Mouse (Mus musculus) forebrain, embryonic 14.5 days (tissue): ENCODE measurements around the gene Ssr4. TPM values are rescaled to one million over a fixed set of nuclear protein-coding genes. Genes with fewer than 3 reads are reported as not detected.

ENCODE experiments used
- ATAC-seq: fragments of 200-750 bp; cut with Nextera tagmentation; 2 replicates; pipeline ENCODE4 v1.8.0; 2017; ENCODE audit warnings: mild to moderate bottlenecking, moderate library complexity
- DNase-seq: peaks from one replicate; pipeline ENCODE4 v3.0.0-alpha.2; 2015; ENCODE audit warnings: low spot score
- H3K27ac ChIP-seq: fragments of 300-500 bp; sonication (generic); 2 replicates; pipeline ENCODE4 v1.5.1; 2014; ENCODE audit warnings: low read depth, mild to moderate bottlenecking, control low read depth, low read length, moderate library complexity
- H3K27me3 ChIP-seq: fragments of 300-500 bp; sonication (generic); replicated peaks from 2 replicates; pipeline ENCODE4 v1.6.1; 2014; ENCODE audit warnings: low read length, control low read depth, mixed read lengths; ENCODE audit not compliant: control insufficient read depth, insufficient read depth
- H3K36me3 ChIP-seq: fragments of 300-500 bp; sonication (generic); 2 replicates; pipeline ENCODE4 v1.6.1; 2014; ENCODE audit warnings: low read length, control low read depth; ENCODE audit not compliant: control insufficient read depth, insufficient read depth
- H3K4me1 ChIP-seq: fragments of 300-500 bp; sonication (generic); 2 replicates; pipeline ENCODE4 v1.6.1; 2014; ENCODE audit warnings: antibody characterized with exemption, low read length, control low read depth; ENCODE audit not compliant: control insufficient read depth, insufficient read depth
- H3K4me2 ChIP-seq: fragments of 300-500 bp; sonication (generic); 2 replicates; pipeline ENCODE4 v1.6.1; 2014; ENCODE audit warnings: mild to moderate bottlenecking, control low read depth, low read length
- H3K4me3 ChIP-seq: fragments of 300-500 bp; sonication (generic); 2 replicates; pipeline ENCODE4 v1.5.1; 2014; ENCODE audit warnings: low read depth, low read length, control low read depth
- H3K9ac ChIP-seq: fragments of 300-500 bp; sonication (generic); 2 replicates; pipeline ENCODE4 v1.6.1; 2014; ENCODE audit warnings: mild to moderate bottlenecking, low read length, control low read depth, moderate library complexity
- H3K9me3 ChIP-seq: fragments of 300-500 bp; sonication (generic); replicated peaks from 2 replicates; pipeline ENCODE4 v1.6.1; 2016; ENCODE audit warnings: low read length, control low read depth, mixed read lengths; ENCODE audit not compliant: control insufficient read depth
- WGBS: fragments of 180-500 bp; shearing (Covaris S2); extraction: QIAGEN DNeasy Blood & Tissue Kit; methylation state at CpG from one replicate; pipeline ENCODE4 v1.1.7; 2014; 5-methylcytosine and 5-hydroxymethylcytosine counted together
- polyA plus RNA-seq: library from polyadenylated mRNA; unstranded; fragments of >200 nt; fragmentation: Nextera tagmentation; extraction: Ambion mirVana; gene quantifications from 2 replicates; pipeline ENCODE4 v1.2.1, GENCODE M21; 2014

Gene Ssr4
- polyA plus RNA-seq, 1 experiment from 2014 or later: 189 TPM

DNA sequence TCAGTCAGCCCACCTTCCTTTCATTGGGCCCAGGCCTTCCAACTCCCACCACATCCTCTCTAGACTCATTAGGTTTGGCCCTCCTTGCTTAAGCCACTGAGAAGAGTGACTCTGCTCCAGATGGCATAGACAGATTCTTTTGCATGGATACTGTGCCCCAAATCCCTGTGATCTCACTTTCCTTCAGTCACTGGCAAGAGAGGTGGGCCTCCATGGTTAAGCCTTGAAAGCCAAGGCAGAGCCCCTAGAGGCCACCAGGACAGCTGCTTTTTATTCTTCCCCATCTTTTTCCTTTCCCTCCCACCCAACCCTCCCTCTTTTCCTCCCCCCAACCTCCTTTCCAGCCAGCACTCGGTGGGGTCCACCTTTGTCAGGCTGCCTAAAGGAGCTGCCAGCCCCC lies 6.7 kb downstream of the Ssr4 start:
- DNase-seq (no peak), ATAC-seq (peak; percentile 22; the same call in 1 of the 2 replicates)
- 9% methylated on average over 1 of the region's 1 CpGs for WGBS
- no peaks in the 10 kb centered on the region for H3K27me3 ChIP-seq
- H3K4me2 ChIP-seq: no peak overlapping the region
- H3K9ac ChIP-seq: no peak overlapping the region
- H3K4me3 ChIP-seq: no peak overlapping the region
- H3K36me3 ChIP-seq: peaks cover 30% of the 10 kb centered on the region
- no peaks in the 10 kb centered on the region for H3K9me3 ChIP-seq
- H3K4me1 ChIP-seq: no peaks in the 10 kb centered on the region
- H3K27ac ChIP-seq: no peak overlapping the region

DNA sequence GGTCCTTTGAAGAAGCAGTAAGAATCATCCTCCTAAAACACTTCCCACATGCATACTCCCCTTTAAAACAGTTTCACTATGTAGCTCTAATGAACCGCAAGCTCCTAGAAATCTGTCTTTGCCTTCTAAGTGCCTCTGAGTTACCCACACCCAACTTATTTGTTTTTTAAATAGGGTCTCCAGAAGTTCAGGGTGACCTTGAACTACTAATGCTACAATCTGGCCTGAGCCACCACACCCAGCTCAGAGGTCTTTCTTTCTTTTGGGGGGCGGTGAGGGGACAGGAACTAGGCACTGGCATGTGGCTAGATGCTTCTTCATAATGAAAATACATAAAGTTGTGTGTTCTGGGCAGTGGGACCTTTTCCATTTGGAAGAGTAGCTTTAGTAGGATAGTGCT lies 10.7 kb downstream of the Ssr4 start:
- Histone ChIP-seq H3K4me1 (no peaks in the 10 kb centered on the region), H3K4me2 (no peak overlapping the region), H3K9me3 (no peaks in the 10 kb centered on the region), H3K4me3 (no peak overlapping the region), H3K27ac (no peak overlapping the region), H3K36me3 (peaks cover 16% of the 10 kb centered on the region), H3K9ac (no peak overlapping the region), H3K27me3 (no peaks in the 10 kb centered on the region)
- DNase-seq: no peak
- ATAC-seq: no peak
- WGBS: 83% methylated on average over 2 of the region's 2 CpGs

DNA sequence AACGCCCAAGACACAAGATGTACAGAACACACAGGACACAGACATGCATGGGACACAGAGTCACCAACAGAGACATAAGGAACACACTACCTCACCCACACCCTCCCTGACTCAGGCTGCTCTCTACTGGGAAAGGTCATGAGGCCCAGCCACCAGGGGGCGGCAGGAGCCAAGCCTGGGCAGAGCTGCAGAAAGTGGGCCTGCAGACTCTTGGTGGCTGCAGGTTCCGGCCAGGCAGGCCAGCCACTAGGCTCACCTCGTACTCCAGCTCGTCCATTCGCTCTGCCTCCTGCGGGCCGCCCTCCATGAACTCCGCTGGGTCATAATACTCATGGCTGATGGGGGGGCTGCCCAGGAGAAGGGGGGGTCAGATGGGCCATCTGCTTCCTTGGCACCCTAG lies 11.7 kb downstream of the Ssr4 start:
- DNase-seq: peak; percentile 50
- Histone ChIP-seq H3K4me1 (no peaks in the 10 kb centered on the region), H3K4me2 (no peak overlapping the region), H3K9ac (no peak overlapping the region), H3K27me3 (no peaks in the 10 kb centered on the region), H3K36me3 (peaks cover 16% of the 10 kb centered on the region), H3K9me3 (no peaks in the 10 kb centered on the region), H3K4me3 (no peak overlapping the region), H3K27ac (no peak overlapping the region)
- 47% methylated on average over 9 of the region's 9 CpGs for WGBS
- peak; percentile 85 for ATAC-seq

DNA sequence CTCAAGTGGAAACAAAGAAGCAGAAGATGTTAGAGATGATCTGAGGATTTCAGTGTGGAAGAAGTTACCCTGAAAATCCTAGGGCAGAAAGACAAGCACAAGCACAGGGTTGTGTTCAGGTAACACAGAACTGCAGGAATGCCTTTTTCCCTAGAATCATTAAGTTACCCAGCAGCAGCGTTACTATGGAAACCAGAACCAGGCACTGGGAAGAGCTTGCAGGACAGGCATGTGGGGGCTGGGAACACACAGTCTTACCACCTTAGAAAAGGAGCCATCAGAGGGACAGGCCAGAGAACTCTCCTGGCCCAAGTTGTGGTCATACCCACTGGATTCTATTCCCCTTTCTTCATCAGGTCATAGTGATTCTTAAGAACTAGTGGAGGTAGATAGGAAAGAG lies 19.0 kb downstream of the Ssr4 start:
- 64% methylated on average over 1 of the region's 1 CpGs for WGBS
- Histone ChIP-seq H3K4me3 (no peak overlapping the region), H3K27me3 (no peaks in the 10 kb centered on the region), H3K4me2 (no peak overlapping the region), H3K9me3 (no peaks in the 10 kb centered on the region), H3K4me1 (no peaks in the 10 kb centered on the region), H3K27ac (peak overlapping the region; percentile 5; the same call in 1 of the 2 replicates), H3K36me3 (no peaks in the 10 kb centered on the region), H3K9ac (no peak overlapping the region)
- ATAC-seq (no peak), DNase-seq (peak; percentile 50)

DNA sequence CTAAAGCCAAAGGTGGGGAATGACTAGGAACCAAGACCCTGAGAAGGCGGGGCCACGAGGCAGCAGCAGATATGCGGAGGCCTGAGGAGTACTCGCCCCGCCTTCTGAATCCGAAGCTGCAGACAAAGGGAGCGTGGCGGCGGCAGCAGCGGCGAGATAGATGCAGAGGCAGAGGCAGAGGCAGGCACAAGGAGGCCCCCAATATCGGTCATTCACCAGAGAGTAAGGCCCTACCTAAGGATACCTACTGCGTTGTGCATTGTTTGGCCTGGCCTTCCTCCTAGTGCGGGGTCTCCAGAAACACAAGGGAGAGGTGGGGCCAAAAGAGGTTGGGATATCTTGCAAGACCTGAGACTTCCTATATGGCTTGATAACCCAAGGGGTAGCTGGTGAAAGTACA lies 28.2 kb downstream of the Ssr4 start:
- peak overlapping the region; percentile 23 for H3K4me3 ChIP-seq
- DNase-seq (peak; percentile 72), ATAC-seq (peak; percentile 95)
- no peaks in the 10 kb centered on the region for H3K9me3 ChIP-seq
- H3K9ac ChIP-seq: peak overlapping the region; percentile 70
- peak overlapping the region; percentile 55; the same call in 1 of the 2 replicates for H3K27ac ChIP-seq
- no peaks in the 10 kb centered on the region for H3K36me3 ChIP-seq
- H3K4me1 ChIP-seq: no peaks in the 10 kb centered on the region
- 31% methylated on average over 14 of the region's 14 CpGs for WGBS
- no peaks in the 10 kb centered on the region for H3K27me3 ChIP-seq
- peak overlapping the region; percentile 49 for H3K4me2 ChIP-seq

DNA sequence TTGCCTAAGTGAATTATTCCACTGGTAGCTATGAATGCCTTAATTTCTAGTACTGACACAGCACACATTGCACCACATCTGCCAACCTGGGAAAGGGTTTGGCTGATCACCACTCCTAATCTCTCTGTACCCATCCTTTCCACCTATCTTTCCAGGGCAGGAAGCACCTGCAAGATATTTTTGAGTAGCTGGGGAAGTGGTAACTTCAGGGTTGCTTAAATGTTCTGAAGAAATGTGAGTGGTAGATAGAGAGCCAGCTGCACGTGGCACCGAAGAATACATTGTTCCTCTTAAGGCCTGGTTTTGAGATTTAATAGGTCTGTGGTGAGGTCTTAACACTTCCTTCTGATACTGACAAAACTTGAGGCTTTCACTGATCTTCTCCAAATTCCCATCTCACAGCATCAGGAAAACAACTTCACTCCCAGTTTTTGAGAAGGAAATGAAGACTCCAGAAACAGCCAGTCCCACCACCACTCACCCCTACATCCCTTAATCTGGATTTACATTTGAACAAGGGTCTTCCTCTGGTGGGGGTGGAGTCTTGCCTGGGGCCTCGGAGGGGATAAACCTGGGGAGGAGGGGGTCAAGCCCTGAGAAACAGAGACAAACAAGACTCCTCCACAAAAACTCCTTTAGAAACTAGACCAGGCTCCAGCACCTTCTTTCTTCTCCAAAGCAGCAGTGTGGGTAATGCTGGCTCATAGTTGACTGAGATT lies 29.9 kb downstream of the Ssr4 start:
- Histone ChIP-seq H3K4me3 (no peak overlapping the region), H3K4me1 (no peaks in the 10 kb centered on the region), H3K9ac (no peak overlapping the region), H3K36me3 (no peaks in the 10 kb centered on the region), H3K27ac (no peak overlapping the region), H3K4me2 (no peak overlapping the region), H3K9me3 (no peaks in the 10 kb centered on the region), H3K27me3 (no peaks in the 10 kb centered on the region)
- no peak for ATAC-seq
- 53% methylated on average over 3 of the region's 3 CpGs for WGBS
- DNase-seq: no peak

DNA sequence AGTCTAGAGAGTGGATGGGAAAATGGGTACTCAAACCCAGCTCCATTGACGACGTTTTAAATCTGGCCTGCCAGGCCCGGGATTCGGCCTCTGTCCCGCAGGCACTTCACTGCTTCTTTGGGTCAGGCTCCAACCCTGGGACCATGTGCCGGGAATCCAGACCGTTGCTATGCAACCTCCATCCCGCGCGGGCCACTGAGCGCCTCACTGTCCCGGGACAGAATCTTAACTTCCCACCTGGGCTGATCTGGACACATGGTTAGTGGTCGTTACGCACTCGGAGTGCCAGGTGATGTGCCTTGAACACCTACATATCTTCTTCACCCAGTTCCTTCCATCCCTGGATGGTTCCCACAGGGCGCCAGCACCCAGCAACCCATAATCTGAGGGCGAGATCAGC lies 36.9 kb downstream of the Ssr4 start:
- Histone ChIP-seq H3K4me3 (peak overlapping the region; percentile 58), H3K9me3 (no peaks in the 10 kb centered on the region), H3K27ac (no peak overlapping the region), H3K9ac (peak overlapping the region; percentile 81), H3K36me3 (no peaks in the 10 kb centered on the region), H3K4me2 (peak overlapping the region; percentile 59), H3K27me3 (no peaks in the 10 kb centered on the region), H3K4me1 (no peaks in the 10 kb centered on the region)
- ATAC-seq: peak; percentile 27; the same call in 1 of the 2 replicates
- WGBS: 25% methylated on average over 17 of the region's 17 CpGs
- peak; percentile 8 for DNase-seq

DNA sequence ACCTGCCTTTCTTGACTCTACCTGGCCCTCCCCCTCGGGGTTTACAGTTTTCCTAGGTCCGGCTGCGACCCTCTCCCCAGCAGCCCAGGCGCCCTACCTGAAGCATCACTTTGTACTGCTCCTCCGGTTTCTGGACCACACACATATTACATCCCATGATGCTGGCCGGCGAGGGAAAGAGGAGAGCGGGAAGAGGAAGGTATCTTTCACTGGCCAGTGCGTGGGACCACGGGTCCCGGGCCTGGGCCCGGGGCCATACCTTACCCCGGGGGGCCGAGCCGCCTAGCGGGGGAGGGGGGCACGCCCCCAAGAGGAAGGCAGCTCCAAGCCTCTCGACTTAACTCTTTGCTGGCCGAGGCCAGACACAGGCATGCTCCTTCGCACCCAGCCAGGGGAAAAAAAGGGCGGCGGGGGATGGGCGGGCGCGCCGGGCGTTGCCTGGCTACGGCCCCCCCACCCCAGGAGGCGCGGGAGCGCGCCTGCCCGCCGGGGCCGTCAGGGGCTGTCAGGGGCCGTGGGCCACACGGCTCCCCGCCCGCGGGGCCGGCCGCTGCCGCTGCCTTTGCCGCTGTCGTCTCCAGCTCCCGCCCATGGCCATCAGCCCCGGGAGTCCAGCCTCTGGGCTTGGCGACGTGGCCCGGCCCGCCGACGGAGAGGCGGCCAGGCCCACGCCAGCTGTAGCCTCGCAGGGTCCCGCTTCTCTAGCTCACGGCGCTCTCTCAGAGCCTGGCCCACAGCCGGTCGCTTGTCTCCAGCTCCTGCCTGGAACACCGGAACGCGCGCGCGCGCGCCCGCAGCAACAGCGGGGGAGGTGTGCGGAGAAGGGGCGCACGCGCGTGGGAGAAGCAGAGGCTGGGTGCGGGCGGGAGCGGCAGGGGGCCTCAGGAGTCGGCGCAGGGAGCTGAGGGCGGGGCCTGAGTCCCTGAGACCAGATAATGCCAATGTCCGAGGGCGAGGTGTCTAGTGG lies 37.6 kb downstream of the Ssr4 start, which contains the start of gene Pdzd4:
Pdzd4 (minus strand) TSS at position 785 of the 967 bp plus-strand sequence.
- Histone ChIP-seq H3K9me3 (no peaks in the 10 kb centered on the region), H3K27me3 (no peaks in the 10 kb centered on the region), H3K4me2 (peak within 1 kb of the TSS; percentile 59), H3K4me3 (peak within 1 kb of the TSS; percentile 58), H3K36me3 (no peaks in the 10 kb centered on the region), H3K9ac (peak within 1 kb of the TSS; percentile 81), H3K27ac (peak within 1 kb of the TSS; percentile 88), H3K4me1 (no peaks in the 10 kb centered on the region)
- WGBS: 33% methylated on average over 65 of the region's 84 CpGs
- DNase-seq (peak; percentile 87), ATAC-seq (peak; percentile 87)
